Mouse (Mus musculus) neural tube, embryonic 15.5 days (tissue): ENCODE measurements around the gene Espn. TPM values are rescaled to one million over a fixed set of nuclear protein-coding genes. Genes with fewer than 3 reads are reported as not detected.

Experiments used
- ATAC-seq: fragments of 200-750 bp; cut with Nextera tagmentation; 2 replicates; pipeline ENCODE4 v1.8.0; 2017; ENCODE audit warnings: mild to moderate bottlenecking, moderate TSS enrichment, moderate library complexity; ENCODE audit not compliant: low FRiP score
- H3K27ac ChIP-seq: fragments of 300-500 bp; sonication (generic); replicated peaks from 2 replicates; pipeline ENCODE4 v1.5.1; 2015; ENCODE audit warnings: mild to moderate bottlenecking, inconsistent platforms
- H3K27me3 ChIP-seq: fragments of 300-500 bp; sonication (generic); replicated peaks from 2 replicates; pipeline ENCODE4 v1.6.1; 2015; ENCODE audit warnings: inconsistent platforms
- H3K36me3 ChIP-seq: fragments of 300-500 bp; sonication (generic); 2 replicates; pipeline ENCODE4 v1.6.1; 2015; ENCODE audit warnings: inconsistent platforms
- H3K4me1 ChIP-seq: fragments of 300-500 bp; sonication (generic); 2 replicates; pipeline ENCODE4 v1.6.1; 2015; ENCODE audit warnings: inconsistent platforms
- H3K4me2 ChIP-seq: fragments of 300-500 bp; sonication (generic); 2 replicates; pipeline ENCODE4 v1.6.1; 2015; ENCODE audit warnings: inconsistent platforms, mild to moderate bottlenecking, moderate library complexity
- H3K4me3 ChIP-seq: fragments of 300-500 bp; sonication (generic); replicated peaks from 2 replicates; pipeline ENCODE4 v1.5.1; 2015; ENCODE audit warnings: mild to moderate bottlenecking, inconsistent platforms
- H3K9ac ChIP-seq: fragments of 300-500 bp; sonication (generic); replicated peaks from 2 replicates; pipeline ENCODE4 v1.6.1; 2015; ENCODE audit warnings: mild to moderate bottlenecking, inconsistent platforms
- H3K9me3 ChIP-seq: fragments of 300-500 bp; sonication (generic); replicated peaks from 2 replicates; pipeline ENCODE4 v1.6.1; 2016; ENCODE audit warnings: inconsistent platforms
- WGBS: fragments of 180-500 bp; shearing (Covaris S2); methylation state at CpG from one replicate; pipeline ENCODE4 v1.1.7; 2015; ENCODE audit warnings: mixed read lengths; 5-methylcytosine and 5-hydroxymethylcytosine counted together
- polyA plus RNA-seq: library from polyadenylated mRNA; unstranded; fragments of >200 nt; fragmentation: Nextera tagmentation; extraction: Ambion mirVana; gene quantifications from 2 replicates; pipeline ENCODE4 v1.2.1, GENCODE M21; 2015

Gene Espn
- polyA plus RNA-seq, result 0.31 and 3.3 TPM in 2 replicates

- peak within 1 kb of the TSS; percentile 57 for H3K4me2 ChIP-seq
- WGBS, result under 1% methylated on average over 54 of the region's 57 CpGs
- H3K4me1 ChIP-seq, result peaks cover 15% of the 10 kb centered on the region
- peaks cover 76% of the 10 kb centered on the region for H3K27me3 ChIP-seq
- ATAC-seq, result peak; percentile 63; the same call in 1 of the 2 replicates
- peak within 1 kb of the TSS; percentile 32 for H3K4me3 ChIP-seq
- H3K36me3 ChIP-seq, result no peaks in the 10 kb centered on the region
- H3K27ac ChIP-seq, result no peak within 1 kb of the TSS
- no peaks in the 10 kb centered on the region for H3K9me3 ChIP-seq
- peak within 1 kb of the TSS; percentile 20; the same call in 1 of the 2 replicates for H3K9ac ChIP-seq
Observed at GRCm38 (mm10) chr4:152151966-152152544, at the start of gene Espn. Gene Espn, minus strand, starts transcription at chr4:152152371.

GRCm38 (mm10) chr4:152201492-152201891 lies 49.3 kb upstream of the Espn start:
- Histone ChIP-seq H3K4me2 (no peak overlapping the region), H3K27me3 (no peaks in the 10 kb centered on the region), H3K36me3 (no peaks in the 10 kb centered on the region), H3K27ac (no peak overlapping the region), H3K4me1 (peaks cover 22% of the 10 kb centered on the region), H3K9ac (no peak overlapping the region), H3K9me3 (no peaks in the 10 kb centered on the region), H3K4me3 (no peak overlapping the region)
- no peak for ATAC-seq
- WGBS, result 75% methylated on average over 6 of the region's 6 CpGs

- Histone ChIP-seq H3K27ac (no peak overlapping the region), H3K36me3 (no peaks in the 10 kb centered on the region), H3K9me3 (no peaks in the 10 kb centered on the region), H3K4me3 (no peak overlapping the region), H3K4me2 (no peak overlapping the region), H3K4me1 (peaks cover 16% of the 10 kb centered on the region), H3K27me3 (no peaks in the 10 kb centered on the region), H3K9ac (no peak overlapping the region)
- WGBS, result 85% methylated on average over 1 of the region's 1 CpGs
- no peak for ATAC-seq
Observed at GRCm38 (mm10) chr4:152199617-152200016, 47.4 kb upstream of the Espn start.

GRCm38 (mm10) chr4:152197545-152197944 lies 45.4 kb upstream of the Espn start:
- ATAC-seq, result no peak
- Histone ChIP-seq H3K9ac (no peak overlapping the region), H3K27ac (no peak overlapping the region), H3K27me3 (no peaks in the 10 kb centered on the region), H3K36me3 (no peaks in the 10 kb centered on the region), H3K4me3 (no peak overlapping the region), H3K4me1 (peaks cover 17% of the 10 kb centered on the region), H3K4me2 (no peak overlapping the region), H3K9me3 (no peaks in the 10 kb centered on the region)
- 86% methylated on average over 5 of the region's 5 CpGs for WGBS

GRCm38 (mm10) chr4:152196276-152196675 lies 44.1 kb upstream of the Espn start:
- no peak for ATAC-seq
- Histone ChIP-seq H3K36me3 (no peaks in the 10 kb centered on the region), H3K4me1 (peaks cover 9% of the 10 kb centered on the region), H3K27me3 (no peaks in the 10 kb centered on the region), H3K9me3 (no peaks in the 10 kb centered on the region), H3K4me3 (no peak overlapping the region), H3K9ac (no peak overlapping the region), H3K4me2 (no peak overlapping the region), H3K27ac (no peak overlapping the region)
- WGBS, result 90% methylated on average over 9 of the region's 9 CpGs

GRCm38 (mm10) chr4:152194476-152195175 lies 42.5 kb upstream of the Espn start:
- Histone ChIP-seq H3K36me3 (no peaks in the 10 kb centered on the region), H3K4me3 (no peak overlapping the region), H3K4me1 (peaks cover 17% of the 10 kb centered on the region), H3K4me2 (no peak overlapping the region), H3K27me3 (no peaks in the 10 kb centered on the region), H3K9me3 (no peaks in the 10 kb centered on the region), H3K9ac (no peak overlapping the region), H3K27ac (no peak overlapping the region)
- 96% methylated on average over 3 of the region's 3 CpGs for WGBS
- no peak for ATAC-seq

- 34% methylated on average over 4 of the region's 4 CpGs for WGBS
- Histone ChIP-seq H3K9me3 (no peaks in the 10 kb centered on the region), H3K4me2 (no peak overlapping the region), H3K4me1 (peaks cover 17% of the 10 kb centered on the region), H3K4me3 (no peak overlapping the region), H3K27ac (no peak overlapping the region), H3K27me3 (no peaks in the 10 kb centered on the region), H3K9ac (no peak overlapping the region), H3K36me3 (no peaks in the 10 kb centered on the region)
- no peak for ATAC-seq
Observed at GRCm38 (mm10) chr4:152192569-152192968, 40.4 kb upstream of the Espn start.

GRCm38 (mm10) chr4:152190701-152191100 lies 38.5 kb upstream of the Espn start:
- H3K4me2 ChIP-seq, result no peak overlapping the region
- H3K4me1 ChIP-seq, result peaks cover 32% of the 10 kb centered on the region
- ATAC-seq, result no peak
- no peaks in the 10 kb centered on the region for H3K9me3 ChIP-seq
- whole genome bisulfite sequencing, result 83% methylated on average over 5 of the region's 5 CpGs
- H3K36me3 ChIP-seq, result no peaks in the 10 kb centered on the region
- no peak overlapping the region for H3K9ac ChIP-seq
- H3K4me3 ChIP-seq, result no peak overlapping the region
- 0 out of 2 replicates have a peak overlapping the region, but pooled peaks have one; percentile 5 for H3K27ac ChIP-seq
- no peaks in the 10 kb centered on the region for H3K27me3 ChIP-seq

GRCm38 (mm10) chr4:152190096-152190653 lies 38.0 kb upstream of the Espn start:
- WGBS, result 56% methylated on average over 11 of the region's 11 CpGs
- Histone ChIP-seq H3K4me2 (no peak overlapping the region), H3K4me3 (no peak overlapping the region), H3K9ac (no peak overlapping the region), H3K36me3 (no peaks in the 10 kb centered on the region), H3K4me1 (peaks cover 37% of the 10 kb centered on the region), H3K9me3 (no peaks in the 10 kb centered on the region), H3K27ac (0 out of 2 replicates have a peak overlapping the region, but pooled peaks have one; percentile 5), H3K27me3 (no peaks in the 10 kb centered on the region)
- ATAC-seq, result no peak

- ATAC-seq, result no peak
- no peak overlapping the region for H3K4me2 ChIP-seq
- no peak overlapping the region for H3K9ac ChIP-seq
- H3K4me1 ChIP-seq, result peaks cover 42% of the 10 kb centered on the region
- no peak overlapping the region for H3K4me3 ChIP-seq
- 89% methylated on average over 4 of the region's 4 CpGs for WGBS
- no peak overlapping the region for H3K27ac ChIP-seq
- no peaks in the 10 kb centered on the region for H3K27me3 ChIP-seq
- no peaks in the 10 kb centered on the region for H3K36me3 ChIP-seq
- no peaks in the 10 kb centered on the region for H3K9me3 ChIP-seq
Observed at GRCm38 (mm10) chr4:152189691-152190090, 37.5 kb upstream of the Espn start.

- peaks cover 47% of the 10 kb centered on the region for H3K4me1 ChIP-seq
Observed at GRCm38 (mm10) chr4:152189071-152189470, 36.9 kb upstream of the Espn start.

GRCm38 (mm10) chr4:152188651-152189050 lies 36.5 kb upstream of the Espn start:
- no peak overlapping the region for H3K4me2 ChIP-seq
- WGBS, result 95% methylated on average over 2 of the region's 2 CpGs
- H3K4me3 ChIP-seq, result no peak overlapping the region
- no peaks in the 10 kb centered on the region for H3K9me3 ChIP-seq
- no peaks in the 10 kb centered on the region for H3K27me3 ChIP-seq
- H3K27ac ChIP-seq, result no peak overlapping the region
- H3K36me3 ChIP-seq, result no peaks in the 10 kb centered on the region
- H3K9ac ChIP-seq, result no peak overlapping the region
- no peak for ATAC-seq
- H3K4me1 ChIP-seq, result peaks cover 47% of the 10 kb centered on the region

More at GRCm38 (mm10) chr4:152189071-152189470, 36.9 kb upstream of the Espn start:
- no peak overlapping the region for H3K9ac ChIP-seq
- no peak overlapping the region for H3K4me2 ChIP-seq
- 88% methylated on average over 6 of the region's 6 CpGs for WGBS
- no peaks in the 10 kb centered on the region for H3K9me3 ChIP-seq
- no peaks in the 10 kb centered on the region for H3K36me3 ChIP-seq
- no peak overlapping the region for H3K27ac ChIP-seq
- no peak for ATAC-seq
- no peak overlapping the region for H3K4me3 ChIP-seq
- H3K27me3 ChIP-seq, result no peaks in the 10 kb centered on the region
